8 mouse cellular contexts compared by ENCODE assay signal in the genomic region with DNA sequence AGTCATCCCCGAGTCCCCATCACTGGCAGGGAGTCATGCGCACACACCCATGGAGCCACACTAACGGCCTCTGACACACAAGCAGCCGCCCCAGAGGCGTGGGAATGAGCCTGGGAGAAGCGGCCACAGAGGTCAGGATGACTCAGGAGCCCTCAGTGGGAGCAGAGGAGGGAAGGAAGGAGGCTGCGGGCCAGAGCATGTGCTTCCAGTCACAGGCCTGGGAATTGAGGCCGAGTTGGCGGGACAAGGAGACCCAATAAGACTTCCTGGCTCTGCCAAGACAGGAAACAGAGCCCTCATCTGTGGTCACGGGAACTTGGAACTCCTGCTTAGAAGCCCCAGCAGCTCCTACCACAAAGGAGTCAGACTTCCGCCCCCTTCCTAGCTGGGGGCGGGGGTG. TPM values are rescaled to one million over a fixed set of nuclear protein-coding genes. Genes with fewer than 3 reads are reported as not detected.
DNase-seq lines count a peak whose midpoint lies in the region; ATAC-seq and TF ChIP-seq lines count a peak whose summit lies in the region.

No protein-coding gene starts in this region.

- no peaks in the 10 kb centered on the region for H3K9me3 ChIP-seq in intestine, embryonic 15.5 days
- H3K9me3 ChIP-seq in intestine, postnatal 0 days (ENCODE audit: control insufficient read depth) = no peaks in the 10 kb centered on the region
- no peaks in the 10 kb centered on the region for H3K9me3 ChIP-seq in embryonic facial prominence, embryonic 14.5 days (ENCODE audit: control insufficient read depth, low read length)

- no peak overlapping the region for H3K9ac ChIP-seq in intestine, embryonic 15.5 days
- H3K9ac ChIP-seq in intestine, postnatal 0 days (ENCODE audit: low read depth, low read length) = no peak overlapping the region
- H3K9ac ChIP-seq in embryonic facial prominence, embryonic 14.5 days (ENCODE audit: low read depth, low read length) = no peak overlapping the region

- H3K4me3 ChIP-seq in intestine, embryonic 15.5 days (replicated peaks) = no peak overlapping the region
- no peak overlapping the region for H3K4me3 ChIP-seq in intestine, postnatal 0 days (ENCODE audit: low read depth, low read length)
- H3K4me3 ChIP-seq in embryonic facial prominence, embryonic 14.5 days (ENCODE audit: low read depth, low read length) = no peak overlapping the region
- no peak overlapping the region for H3K4me3 ChIP-seq in left cerebral cortex, adult 2 months

- no peaks in the 10 kb centered on the region for H3K36me3 ChIP-seq in intestine, embryonic 15.5 days
- H3K36me3 ChIP-seq in intestine, postnatal 0 days (ENCODE audit: control insufficient read depth, insufficient read depth) = no peaks in the 10 kb centered on the region
- H3K36me3 ChIP-seq in embryonic facial prominence, embryonic 14.5 days (ENCODE audit: control insufficient read depth, insufficient read depth, low read length) = no peaks in the 10 kb centered on the region

- H3K4me1 ChIP-seq in intestine, embryonic 15.5 days (replicated peaks) = no peaks in the 10 kb centered on the region
- no peaks in the 10 kb centered on the region for H3K4me1 ChIP-seq in intestine, postnatal 0 days (replicated peaks; ENCODE audit: control insufficient read depth, insufficient read depth, low read length)
- H3K4me1 ChIP-seq in embryonic facial prominence, embryonic 14.5 days (ENCODE audit: control insufficient read depth, insufficient read depth, low read length) = no peaks in the 10 kb centered on the region

- 48% methylated on average over 12 of the region's 12 CpGs for WGBS in intestine, embryonic 15.5 days
- 54% methylated on average over 12 of the region's 12 CpGs for WGBS in intestine, postnatal 0 days
- WGBS in embryonic facial prominence, embryonic 14.5 days = 53% methylated on average over 11 of the region's 12 CpGs

- H3K4me2 ChIP-seq in intestine, embryonic 15.5 days (replicated peaks) = no peak overlapping the region
- H3K4me2 ChIP-seq in intestine, postnatal 0 days (replicated peaks; ENCODE audit: low read depth) = no peak overlapping the region
- H3K4me2 ChIP-seq in embryonic facial prominence, embryonic 14.5 days (ENCODE audit: low read depth, low read length) = no peak overlapping the region

- peak; percentile 80 for DNase-seq in embryonic facial prominence, embryonic 14.5 days (ENCODE audit: low spot score)
- DNase-seq in kidney, adult 11 months = peak; percentile 75
- DNase-seq in ovary, postnatal 14 days (ENCODE audit: low spot score) = peak; percentile 30
- no peak for DNase-seq in left cerebral cortex, adult 2 months (ENCODE audit: extremely low spot score in 1 of 2, low spot score in 2 of 2)
- no peak for DNase-seq in embryo, embryonic 11 days

- no peaks in the 10 kb centered on the region for H3K27me3 ChIP-seq in intestine, embryonic 15.5 days (replicated peaks)
- H3K27me3 ChIP-seq in intestine, postnatal 0 days (replicated peaks; ENCODE audit: control insufficient read depth, insufficient read depth, low read length) = no peaks in the 10 kb centered on the region
- H3K27me3 ChIP-seq in embryonic facial prominence, embryonic 14.5 days (replicated peaks; ENCODE audit: control insufficient read depth, insufficient read depth, low read length) = no peaks in the 10 kb centered on the region

- no peak for TF ChIP-seq CTCF in intestine, postnatal 0 days (IDR thresholded peaks at IDR 0.05; ENCODE audit: low read depth)
- TF ChIP-seq CTCF in left cerebral cortex, adult 2 months (IDR thresholded peaks at IDR 0.05) = no peak

- 0 out of 2 replicates have a peak, but pooled peaks have one; percentile 31 for ATAC-seq in intestine, embryonic 15.5 days
- no peak for ATAC-seq in intestine, postnatal 0 days
- peak; percentile 57; the same call in 1 of the 2 replicates for ATAC-seq in embryonic facial prominence, embryonic 14.5 days (ENCODE audit: low read depth)
- no peak for ATAC-seq in megakaryocyte progenitor cell, adult 5-6 weeks (replicated peaks; ENCODE audit: poor library complexity)

- intact Hi-C loops in left cerebral cortex, adult 2 months (cut with DNase I) = loop anchor here (2.0 kb wide), 1 partner anchor 34 kb away; no protein-coding TSS in a partner anchor

- no peak overlapping the region for H3K27ac ChIP-seq in intestine, embryonic 15.5 days
- no peak overlapping the region for H3K27ac ChIP-seq in intestine, postnatal 0 days (ENCODE audit: low read depth, low read length)
- H3K27ac ChIP-seq in embryonic facial prominence, embryonic 14.5 days (replicated peaks; ENCODE audit: low read depth, low read length) = no peak overlapping the region
- no peak overlapping the region for H3K27ac ChIP-seq in left cerebral cortex, adult 2 months

RNA-seq across cellular contexts. Expression of gene Olfm2, which starts 14.7 kb away (rescaled TPM):
- polyA plus RNA-seq in intestine, embryonic 15.5 days (2015; fragmentation: Nextera tagmentation; extraction: Ambion mirVana) = 8.1 and 8.8 TPM in 2 replicates
- 3.7 and 4.1 TPM in 2 replicates for polyA plus RNA-seq in intestine, postnatal 0 days (2015; fragmentation: Nextera tagmentation; extraction: Ambion mirVana)
- 9.2 and 9.7 TPM in 2 replicates for polyA plus RNA-seq in embryonic facial prominence, embryonic 14.5 days (2014; fragmentation: Nextera tagmentation; extraction: Ambion mirVana)
- total RNA-seq in left cerebral cortex, adult 2 months (2021) = 100 to 1,000 TPM; 152 TPM
- total RNA-seq in megakaryocyte progenitor cell, adult 5-6 weeks (2015) = 0.27 and 0.32 TPM in 2 replicates
- 0.34 TPM in 1 of 2 replicates, not detected in the other for total RNA-seq in megakaryocyte progenitor cell, adult 5-6 weeks (2017)

RNA-seq across cellular contexts. Expression of gene Col5a3, which starts 54.1 kb away (rescaled TPM):
- polyA plus RNA-seq in intestine, embryonic 15.5 days (2015; fragmentation: Nextera tagmentation; extraction: Ambion mirVana) = 2.7 and 2.8 TPM in 2 replicates
- 1.2 and 1.9 TPM in 2 replicates for polyA plus RNA-seq in intestine, postnatal 0 days (2015; fragmentation: Nextera tagmentation; extraction: Ambion mirVana)
- polyA plus RNA-seq in embryonic facial prominence, embryonic 14.5 days (2014; fragmentation: Nextera tagmentation; extraction: Ambion mirVana) = 8.3 and 13.2 TPM in 2 replicates
- total RNA-seq in left cerebral cortex, adult 2 months (2021) = 1 to 10 TPM; 1.4 to 1.7 TPM
- total RNA-seq in megakaryocyte progenitor cell, adult 5-6 weeks (2015) = 0.37 and 0.42 TPM in 2 replicates
- 0.29 and 0.54 TPM in 2 replicates for total RNA-seq in megakaryocyte progenitor cell, adult 5-6 weeks (2017)

RNA-seq across cellular contexts. Expression of gene Rdh8, which starts 57.5 kb away (rescaled TPM):
- not detected in 2 replicates for polyA plus RNA-seq in intestine, embryonic 15.5 days (2015; fragmentation: Nextera tagmentation; extraction: Ambion mirVana)
- polyA plus RNA-seq in intestine, postnatal 0 days (2015; fragmentation: Nextera tagmentation; extraction: Ambion mirVana) = not detected in 2 replicates
- polyA plus RNA-seq in embryonic facial prominence, embryonic 14.5 days (2014; fragmentation: Nextera tagmentation; extraction: Ambion mirVana) = not detected in 2 replicates
- total RNA-seq in left cerebral cortex, adult 2 months (2021) = not detected
- total RNA-seq in megakaryocyte progenitor cell, adult 5-6 weeks (2015) = not detected in 2 replicates
- total RNA-seq in megakaryocyte progenitor cell, adult 5-6 weeks (2017) = not detected in 2 replicates

Comparison
In these comparisons a context has a peak if more than half of its experiments do, and no peak if none do; other contexts are left out.
1. ATAC-seq: peak in intestine, embryonic 15.5 days (single experiment) and embryonic facial prominence, embryonic 14.5 days (single experiment); none in intestine, postnatal 0 days (single experiment) and megakaryocyte progenitor cell, adult 5-6 weeks (single experiment).
2. DNase-seq: peak in embryonic facial prominence, embryonic 14.5 days (single experiment), kidney, adult 11 months (single experiment) and ovary, postnatal 14 days (single experiment); none in left cerebral cortex, adult 2 months (0 of 2) and embryo, embryonic 11 days (single experiment).